Mouse (Mus musculus) kidney, postnatal 10 days (tissue): ENCODE results near the gene Gm10139.
"Not testable (repeated sequence)": the region's sequence is repeated elsewhere in the genome, so short reads cannot be mapped to it uniquely, and the experiment has no call there.

Experiments used
- DNase-seq: peaks from one replicate; pipeline ENCODE4 v3.0.0; 2021; ENCODE audit warnings: mixed read lengths

Gene Gm10139

GRCm38 (mm10) chr13:65512378-65512777 is at the start of gene Gm10139:
TSS of gene Gm10139 (plus strand) at chr13:65512678.
- not testable (repeated sequence) for DNase-seq

- not testable (repeated sequence) for DNase-seq
These were observed 45.2 kb downstream of the Gm10139 start for GRCm38 (mm10) chr13:65557636-65558035.
